Mouse (Mus musculus) layer of hippocampus, adult 2 months (tissue): ENCODE measurements around the gene Pheta2. TPM values are rescaled to one million over a fixed set of nuclear protein-coding genes. Genes with fewer than 3 reads are reported as not detected.
"Not testable (repeated sequence)": the region's sequence is repeated elsewhere in the genome, so short reads cannot be mapped to it uniquely, and the experiment has no call there.

Experiments used
- DNase-seq, 2 experiments: peaks; one replicate each; pipeline ENCODE4 v3.0.0; 2022; ENCODE audit warnings: low spot score in 2 of 2
- H3K27ac ChIP-seq: fragments of 200-600 bp; 2 replicates; pipeline ENCODE4 v1.8.1; 2022
- H3K4me3 ChIP-seq: fragments of 200-600 bp; 2 replicates; pipeline ENCODE4 v1.8.1; 2022; ENCODE audit warnings: mild to moderate bottlenecking
- CTCF ChIP-seq: fragments of 200-600 bp; conservative IDR thresholded peaks from 2 replicates; pipeline ENCODE4 v1.8.1; 2022; ENCODE audit warnings: antibody characterized with exemption, mild to moderate bottlenecking, moderate library complexity
- microRNA-seq, 2 experiments: library from miRNA; unstranded; fragments of <30 nt; microRNA quantifications; one replicate each; pipeline ENCODE4 v1.2.0; 2021
- total RNA-seq, 2 experiments: library from RNA; stranded (reverse); gene quantifications; 2 replicates each; pipeline ENCODE4 v1.2.3; 2021

Gene Pheta2
- total RNA-seq, 2 experiments from 2014 or later, result 0.41 to 0.64 TPM

- DNase-seq, result no peak
- Histone ChIP-seq H3K4me3 (no peak overlapping the region), H3K27ac (no peak overlapping the region)
- no peak for TF ChIP-seq CTCF
These were observed 47.0 kb downstream of the Pheta2 start for GRCm38 (mm10) chr15:82385729-82386128.

- not testable (repeated sequence) for DNase-seq, H3K27ac ChIP-seq
These were observed 51.2 kb downstream of the Pheta2 start for GRCm38 (mm10) chr15:82389916-82390315.

GRCm38 (mm10) chr15:82393922-82394321 is 55.2 kb downstream of the Pheta2 start, which contains the start of gene Cyp2d11:
Gene Cyp2d11, minus strand, starts transcription at chr15:82394022.
- H3K27ac ChIP-seq, H3K4me3 ChIP-seq, DNase-seq: not testable (repeated sequence)

More at GRCm38 (mm10) chr15:82389916-82390315, 51.2 kb downstream of the Pheta2 start:
- H3K4me3 ChIP-seq, result not testable (repeated sequence)

Small RNA genes within 50 kb of the gene (microRNA-seq; reads per million reads assigned to microRNA genes)
- 0 reads per million in 2 experiments for gene Mir7684

Other genes with a start within 250 kb of the Pheta2 start
- gene Ccdc134, start 211.0 kb upstream of the Pheta2 start, total RNA-seq, result 10 to 100 TPM; 10.2 to 15.4 TPM
- gene Srebf2, start 191.8 kb upstream of the Pheta2 start, total RNA-seq, result 100 to 1,000 TPM; 162 to 165 TPM
- 1 to 10 TPM in 1 of 2 experiments, under 1 TPM in 1; 0.95 to 1.2 TPM for gene Shisa8, start 126.1 kb upstream of the Pheta2 start, total RNA-seq
- under 1 TPM; 0.54 to 0.79 TPM for gene Tnfrsf13c, start 114.6 kb upstream of the Pheta2 start, total RNA-seq
- gene Cenpm, start 94.2 kb upstream of the Pheta2 start, total RNA-seq, result 1 to 10 TPM; 2.5 TPM
- 100 to 1,000 TPM; 105 to 108 TPM for gene 1500009C09Rik, start 86.5 kb upstream of the Pheta2 start, total RNA-seq
- 100 to 1,000 TPM; 652 to 661 TPM for gene Sept3, start 64.0 kb upstream of the Pheta2 start, total RNA-seq
- not detected for gene Wbp2nl, start 40.0 kb upstream of the Pheta2 start, total RNA-seq
- gene Naga, start within 50 bp of the Pheta2 start, total RNA-seq, result 10 to 100 TPM; 37.6 to 40.9 TPM
- 100 to 1,000 TPM; 138 to 144 TPM for gene Smdt1, start within 50 bp of the Pheta2 start, total RNA-seq
- gene Ndufa6, start 15.4 kb downstream of the Pheta2 start, total RNA-seq, result 100 to 1,000 TPM; 209 to 211 TPM
- gene Cyp2d22, start 41.3 kb downstream of the Pheta2 start, total RNA-seq, result 10 to 100 TPM; 43.0 to 53.8 TPM
- gene Cyp2d11, start 55.1 kb downstream of the Pheta2 start, total RNA-seq, result under 1 TPM in 1 of 2 experiments, not detected in 1; 0.23 TPM
- under 1 TPM in 1 of 2 experiments, not detected in 1; 0.32 TPM for gene Cyp2d10, start 68.3 kb downstream of the Pheta2 start, total RNA-seq
- not detected for gene Cyp2d9, start 94.5 kb downstream of the Pheta2 start, total RNA-seq
- gene Cyp2d12, start 216.1 kb downstream of the Pheta2 start, total RNA-seq, result not detected